Mouse (Mus musculus) forebrain, postnatal 0 days (tissue): Measurements from ENCODE around the gene Zbtb38. TPM values are rescaled to one million over a fixed set of nuclear protein-coding genes. Genes with fewer than 3 reads are reported as not detected.

Experiments
- ATAC-seq: fragments of 200-750 bp; cut with Nextera tagmentation; 2 replicates; pipeline ENCODE4 v1.8.0; 2017; ENCODE audit warnings: mild to moderate bottlenecking, moderate library complexity
- DNase-seq: peaks from one replicate; pipeline ENCODE4 v3.0.0-alpha.2; 2015
- H3K27ac ChIP-seq: fragments of 300-500 bp; sonication (generic); 2 replicates; pipeline ENCODE4 v1.5.1; 2014; ENCODE audit warnings: low read depth, mild to moderate bottlenecking, antibody characterized with exemption, low read length, moderate library complexity, mixed read lengths
- H3K27me3 ChIP-seq: fragments of 300-500 bp; sonication (generic); 2 replicates; pipeline ENCODE4 v1.6.1; 2014; ENCODE audit warnings: mild to moderate bottlenecking, low read length, mixed read lengths; ENCODE audit not compliant: insufficient read depth
- H3K36me3 ChIP-seq: fragments of 300-500 bp; sonication (generic); 2 replicates; pipeline ENCODE4 v1.6.1; 2014; ENCODE audit warnings: mild to moderate bottlenecking, moderate library complexity; ENCODE audit not compliant: insufficient read depth
- H3K4me1 ChIP-seq: fragments of 300-500 bp; sonication (generic); 2 replicates; pipeline ENCODE4 v1.6.1; 2014; ENCODE audit warnings: antibody characterized with exemption; ENCODE audit not compliant: insufficient read depth
- H3K4me2 ChIP-seq: fragments of 300-500 bp; sonication (generic); 2 replicates; pipeline ENCODE4 v1.6.1; 2014; ENCODE audit warnings: low read depth, mild to moderate bottlenecking, moderate library complexity
- H3K4me3 ChIP-seq: fragments of 300-500 bp; sonication (generic); 2 replicates; pipeline ENCODE4 v1.5.1; 2014; ENCODE audit warnings: low read depth, low read length, mixed read lengths
- H3K9ac ChIP-seq: fragments of 300-500 bp; sonication (generic); 2 replicates; pipeline ENCODE4 v1.6.1; 2014; ENCODE audit warnings: mild to moderate bottlenecking
- H3K9me3 ChIP-seq: fragments of 300-500 bp; sonication (generic); 2 replicates; pipeline ENCODE4 v1.6.1; 2016; ENCODE audit warnings: low read length
- CTCF ChIP-seq: sonication (generic); IDR thresholded peaks from 2 replicates; pipeline ENCODE4 v1.5.1; 2016; ENCODE audit warnings: antibody characterized with exemption, control low read depth, low read depth
- WGBS: fragments of 180-500 bp; shearing (Covaris S2); extraction: QIAGEN DNeasy Blood & Tissue Kit; methylation state at CpG from one replicate; pipeline ENCODE4 v1.1.7; 2014; 5-methylcytosine and 5-hydroxymethylcytosine counted together
- polyA plus RNA-seq: library from polyadenylated mRNA; unstranded; fragments of >200 nt; fragmentation: Nextera tagmentation; extraction: Ambion mirVana; gene quantifications from 2 replicates; pipeline ENCODE4 v1.2.1, GENCODE M21; 2015
- total RNA-seq: library from RNA; depleted of rRNA; stranded (reverse); fragments of >200 nt; gene quantifications from 2 replicates; pipeline ENCODE4 v1.2.3, GENCODE M21; 2014; rRNA removed

The Zbtb38 gene
- total and polyA plus RNA-seq, 2 experiments from 2014 or later, result 44.2 to 68.3 TPM

DNA sequence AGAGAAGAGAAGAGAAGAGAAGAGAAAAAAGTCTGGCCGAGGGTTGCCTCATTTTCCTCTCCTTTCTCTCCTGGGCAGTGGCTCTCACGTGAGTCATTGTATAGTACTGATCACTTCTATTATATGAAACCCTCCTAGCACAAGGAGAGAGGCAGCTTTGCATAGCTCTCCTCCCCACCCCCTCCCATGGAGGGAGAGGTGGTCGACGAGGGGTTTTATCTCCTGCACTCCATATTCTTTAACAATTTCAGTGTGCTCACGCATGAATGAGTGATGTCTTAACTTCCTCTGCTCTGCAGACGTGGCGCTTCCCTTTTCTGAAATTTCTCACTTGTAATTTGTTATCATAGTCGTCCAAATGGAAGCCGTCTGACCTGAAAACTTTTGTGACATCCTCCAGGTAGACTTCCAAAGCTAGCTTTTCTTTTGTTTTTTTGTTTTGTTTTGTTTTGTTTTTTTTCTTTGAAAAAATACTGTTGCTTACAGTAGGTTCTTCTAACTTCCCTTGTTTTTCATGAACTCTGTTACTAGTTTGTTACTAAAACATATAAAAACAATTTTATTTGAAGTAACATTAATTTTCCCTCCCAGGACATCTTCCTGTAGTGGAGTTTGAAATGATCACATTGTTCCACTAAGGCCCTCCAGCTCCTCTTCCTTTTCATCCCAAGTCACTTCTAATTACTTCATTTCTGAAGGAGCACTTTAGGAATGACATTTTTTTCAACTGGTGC lies 116.0 kb downstream of the Zbtb38 start:
- ATAC-seq, result no peak

DNA sequence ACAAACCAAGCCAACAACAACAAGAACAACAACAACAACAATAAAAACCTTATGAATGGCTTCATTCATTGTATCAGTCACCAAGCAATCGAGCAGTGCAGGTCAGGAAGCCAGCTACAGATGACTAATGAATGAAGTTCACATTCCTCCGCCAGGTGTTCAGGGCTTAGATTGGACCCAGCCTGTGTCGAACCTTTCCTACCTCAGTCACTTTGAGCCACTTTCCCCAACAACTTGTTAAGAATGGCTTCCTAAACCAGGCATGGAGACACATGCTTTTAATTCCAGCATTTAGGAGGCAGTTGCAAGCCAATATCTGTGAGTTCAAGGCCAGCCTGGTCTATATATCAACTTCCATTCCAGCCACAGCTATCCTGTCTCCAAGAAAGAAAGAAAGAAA lies 116.7 kb downstream of the Zbtb38 start:
- no peak for DNase-seq
- no peaks in the 10 kb centered on the region for H3K36me3 ChIP-seq
- H3K27ac ChIP-seq, result no peak overlapping the region
- H3K9ac ChIP-seq, result no peak overlapping the region
- H3K4me2 ChIP-seq, result no peak overlapping the region
- H3K4me3 ChIP-seq, result no peak overlapping the region
- H3K4me1 ChIP-seq, result no peaks in the 10 kb centered on the region
- TF ChIP-seq CTCF, result no peak
- 77% methylated on average over 3 of the region's 3 CpGs for WGBS
- H3K9me3 ChIP-seq, result no peaks in the 10 kb centered on the region
- no peaks in the 10 kb centered on the region for H3K27me3 ChIP-seq
- ATAC-seq, result no peak

More for the DNA sequence above, 116.0 kb downstream of the Zbtb38 start:
- Histone ChIP-seq H3K4me1 (no peaks in the 10 kb centered on the region), H3K4me2 (no peak overlapping the region), H3K9me3 (no peaks in the 10 kb centered on the region), H3K27ac (no peak overlapping the region), H3K27me3 (no peaks in the 10 kb centered on the region), H3K36me3 (no peaks in the 10 kb centered on the region), H3K9ac (no peak overlapping the region), H3K4me3 (no peak overlapping the region)
- no peak for DNase-seq
- WGBS, result 45% methylated on average over 9 of the region's 9 CpGs
- TF ChIP-seq CTCF, result no peak

DNA sequence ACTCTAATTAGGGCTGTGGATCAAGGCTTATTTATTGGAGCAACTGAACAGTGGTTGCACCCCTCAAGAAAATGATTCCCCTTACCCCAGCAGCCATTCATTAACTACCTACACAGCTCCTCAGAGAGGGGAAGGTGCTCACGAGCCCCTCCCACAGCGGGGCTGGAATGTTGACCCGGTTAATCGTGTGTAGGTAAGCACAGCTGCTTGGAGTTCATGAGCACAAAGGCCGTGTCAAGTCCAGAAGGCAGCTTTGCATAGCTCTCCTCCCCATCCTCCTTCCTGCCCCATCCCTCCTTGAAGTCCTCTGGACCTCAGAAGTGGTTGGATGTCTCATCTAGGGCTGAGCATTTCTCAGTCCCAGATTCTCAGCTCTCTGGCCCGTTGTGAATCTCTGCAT lies 117.5 kb downstream of the Zbtb38 start:
- H3K36me3 ChIP-seq, result no peaks in the 10 kb centered on the region
- no peaks in the 10 kb centered on the region for H3K4me1 ChIP-seq
- no peaks in the 10 kb centered on the region for H3K27me3 ChIP-seq
- H3K9ac ChIP-seq, result no peak overlapping the region
- 77% methylated on average over 6 of the region's 6 CpGs for WGBS
- H3K4me2 ChIP-seq, result no peak overlapping the region
- H3K27ac ChIP-seq, result no peak overlapping the region
- TF ChIP-seq CTCF, result no peak
- DNase-seq, result no peak
- H3K4me3 ChIP-seq, result no peak overlapping the region
- no peaks in the 10 kb centered on the region for H3K9me3 ChIP-seq
- ATAC-seq, result no peak

DNA sequence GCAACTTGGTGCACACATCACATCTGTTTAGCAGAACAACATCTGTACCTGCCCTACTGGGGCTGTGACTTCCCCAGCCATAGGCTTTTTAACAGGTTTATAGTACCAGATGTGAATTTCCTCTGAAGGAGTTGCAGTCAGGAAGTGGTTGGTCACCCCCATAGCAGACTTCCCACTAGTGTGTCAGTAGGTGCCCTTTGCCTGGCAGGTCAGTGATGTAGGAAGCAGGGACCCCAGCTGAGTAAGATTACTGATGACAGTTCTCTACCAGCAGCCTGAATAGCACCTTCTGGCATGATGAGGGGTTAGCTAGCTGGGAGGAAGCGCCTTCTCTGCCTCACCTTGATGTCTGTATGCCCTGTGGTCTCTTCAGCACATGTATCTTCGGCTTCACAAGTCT lies 118.9 kb downstream of the Zbtb38 start:
- no peaks in the 10 kb centered on the region for H3K36me3 ChIP-seq
- H3K4me3 ChIP-seq, result no peak overlapping the region
- ATAC-seq, result no peak
- 94% methylated on average over 2 of the region's 2 CpGs for WGBS
- TF ChIP-seq CTCF, result no peak
- H3K9me3 ChIP-seq, result no peaks in the 10 kb centered on the region
- H3K9ac ChIP-seq, result no peak overlapping the region
- no peaks in the 10 kb centered on the region for H3K27me3 ChIP-seq
- no peak for DNase-seq
- H3K4me1 ChIP-seq, result no peaks in the 10 kb centered on the region
- H3K4me2 ChIP-seq, result no peak overlapping the region
- H3K27ac ChIP-seq, result no peak overlapping the region

Other genes starting within 250 kb of the Zbtb38 start
- gene Gm28729, start 227.6 kb downstream of the Zbtb38 start, total RNA-seq, result 0.33 and 0.38 TPM in 2 replicates
- gene Gm28729, start 227.6 kb downstream of the Zbtb38 start, polyA plus RNA-seq, result 0.14 and 0.52 TPM in 2 replicates
- gene Rasa2, start 121.2 kb downstream of the Zbtb38 start, total RNA-seq, result 21.5 and 23.2 TPM in 2 replicates
- 5.8 and 14.0 TPM in 2 replicates for gene Rasa2, start 121.2 kb downstream of the Zbtb38 start, polyA plus RNA-seq
- gene Pxylp1, start 139.8 kb upstream of the Zbtb38 start, total RNA-seq, result 25.2 and 35.1 TPM in 2 replicates
- 14.9 and 22.6 TPM in 2 replicates for gene Pxylp1, start 139.8 kb upstream of the Zbtb38 start, polyA plus RNA-seq